Mouse (Mus musculus) neural tube, embryonic 14.5 days (tissue): ENCODE results near the gene Slc22a14. TPM values are rescaled to one million over a fixed set of nuclear protein-coding genes. Genes with fewer than 3 reads are reported as not detected.
"Not testable (repeated sequence)": the region's sequence is repeated elsewhere in the genome, so short reads cannot be mapped to it uniquely, and the experiment has no call there.

Source experiments
- ATAC-seq: fragments of 200-750 bp; cut with Nextera tagmentation; 2 replicates; pipeline ENCODE4 v1.8.0; 2017; ENCODE audit warnings: low read depth, mild to moderate bottlenecking, moderate TSS enrichment, moderate library complexity
- H3K27ac ChIP-seq: fragments of 300-500 bp; sonication (generic); 2 replicates; pipeline ENCODE4 v1.5.1; 2014; ENCODE audit warnings: low read depth, mild to moderate bottlenecking, control low read depth, low read length, moderate library complexity, mixed read lengths
- H3K27me3 ChIP-seq: fragments of 300-500 bp; sonication (generic); 2 replicates; pipeline ENCODE4 v1.6.1; 2014; ENCODE audit warnings: low read length; ENCODE audit not compliant: control insufficient read depth, insufficient read depth
- H3K36me3 ChIP-seq: fragments of 300-500 bp; sonication (generic); 2 replicates; pipeline ENCODE4 v1.6.1; 2014; ENCODE audit warnings: low read length, mixed read lengths; ENCODE audit not compliant: control insufficient read depth, insufficient read depth
- H3K4me1 ChIP-seq: fragments of 300-500 bp; sonication (generic); 2 replicates; pipeline ENCODE4 v1.6.1; 2014; ENCODE audit warnings: low read length; ENCODE audit not compliant: control insufficient read depth, insufficient read depth
- H3K4me2 ChIP-seq: fragments of 300-500 bp; sonication (generic); 2 replicates; pipeline ENCODE4 v1.6.1; 2014; ENCODE audit warnings: mild to moderate bottlenecking, low read depth, low read length, control low read depth
- H3K4me3 ChIP-seq: fragments of 300-500 bp; sonication (generic); 2 replicates; pipeline ENCODE4 v1.5.1; 2014; ENCODE audit warnings: low read depth, low read length, control low read depth, mixed read lengths
- H3K9ac ChIP-seq: fragments of 300-500 bp; sonication (generic); replicated peaks from 2 replicates; pipeline ENCODE4 v1.6.1; 2014; ENCODE audit warnings: low read depth, mild to moderate bottlenecking, control low read depth, low read length, mixed read lengths
- H3K9me3 ChIP-seq: fragments of 300-500 bp; sonication (generic); 2 replicates; pipeline ENCODE4 v1.6.1; 2016; ENCODE audit warnings: low read length; ENCODE audit not compliant: control insufficient read depth
- WGBS: fragments of 180-500 bp; shearing (Covaris S2); extraction: QIAGEN DNeasy Blood & Tissue Kit; methylation state at CpG from one replicate; pipeline ENCODE4 v1.1.7; 2014; 5-methylcytosine and 5-hydroxymethylcytosine counted together
- polyA plus RNA-seq: library from polyadenylated mRNA; unstranded; fragments of >200 nt; fragmentation: Nextera tagmentation; extraction: Ambion mirVana; gene quantifications from 2 replicates; pipeline ENCODE4 v1.2.1, GENCODE M21; 2014

Gene Slc22a14
- polyA plus RNA-seq, 1 experiment from 2014 or later, result not detected

- no peak for ATAC-seq
- no peak overlapping the region for H3K9ac ChIP-seq
- H3K9me3 ChIP-seq, result no peaks in the 10 kb centered on the region
- no peak overlapping the region for H3K4me2 ChIP-seq
- no peaks in the 10 kb centered on the region for H3K4me1 ChIP-seq
- H3K4me3 ChIP-seq, result no peak overlapping the region
- WGBS, result 85% methylated on average over 2 of the region's 2 CpGs
- no peaks in the 10 kb centered on the region; the same call in 1 of the 2 replicates for H3K36me3 ChIP-seq
- no peak overlapping the region for H3K27ac ChIP-seq
- H3K27me3 ChIP-seq, result no peaks in the 10 kb centered on the region
Observed at GRCm38 (mm10) chr9:119219667-119220066, 145.7 kb downstream of the Slc22a14 start.

GRCm38 (mm10) chr9:119215341-119215740 lies 150.0 kb downstream of the Slc22a14 start:
- H3K27ac ChIP-seq, H3K9me3 ChIP-seq, H3K27me3 ChIP-seq, H3K9ac ChIP-seq, H3K36me3 ChIP-seq, H3K4me1 ChIP-seq, ATAC-seq, H3K4me3 ChIP-seq, H3K4me2 ChIP-seq: not testable (repeated sequence)
- 94% methylated on average over 2 of the region's 2 CpGs for WGBS

DNA sequence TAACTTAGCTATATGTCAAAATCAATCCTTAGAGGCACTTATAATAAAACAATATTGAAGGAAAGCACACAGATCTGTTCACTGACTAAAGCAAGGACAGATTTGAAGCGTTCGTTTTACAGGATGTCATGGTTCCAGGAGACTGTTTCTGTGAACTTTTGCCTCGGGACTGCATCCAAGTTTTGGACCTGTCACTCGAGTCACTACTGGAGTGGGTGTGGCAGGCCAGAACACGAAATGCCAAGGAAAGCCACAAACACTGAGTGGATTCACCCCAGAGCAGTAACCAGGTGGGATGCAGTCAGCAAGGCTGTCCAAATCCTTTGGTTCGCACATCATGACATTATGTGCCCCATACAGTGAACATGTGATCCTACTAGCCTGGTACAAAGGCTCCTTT lies 150.8 kb downstream of the Slc22a14 start:
- H3K4me1 ChIP-seq, result no peaks in the 10 kb centered on the region
- no peaks in the 10 kb centered on the region for H3K9me3 ChIP-seq
- no peak overlapping the region for H3K27ac ChIP-seq
- H3K9ac ChIP-seq, result no peak overlapping the region
- no peak for ATAC-seq
- 97% methylated on average over 6 of the region's 6 CpGs for WGBS
- H3K4me2 ChIP-seq, result no peak overlapping the region
- H3K27me3 ChIP-seq, result no peaks in the 10 kb centered on the region
- H3K36me3 ChIP-seq, result no peaks in the 10 kb centered on the region
- H3K4me3 ChIP-seq, result no peak overlapping the region

GRCm38 (mm10) chr9:119212996-119213395 lies 152.4 kb downstream of the Slc22a14 start:
- Histone ChIP-seq H3K36me3 (no peaks in the 10 kb centered on the region), H3K4me3 (no peak overlapping the region), H3K4me2 (no peak overlapping the region), H3K9ac (no peak overlapping the region), H3K9me3 (no peaks in the 10 kb centered on the region), H3K27me3 (no peaks in the 10 kb centered on the region), H3K4me1 (no peaks in the 10 kb centered on the region), H3K27ac (no peak overlapping the region)
- ATAC-seq, result no peak
- 82% methylated on average over 8 of the region's 8 CpGs for WGBS

GRCm38 (mm10) chr9:119208998-119209397 lies 156.4 kb downstream of the Slc22a14 start, which contains the start of gene Slc22a13:
Gene Slc22a13 (minus strand): TSS chr9:119209098.
- 93% methylated on average over 4 of the region's 4 CpGs for WGBS

DNA sequence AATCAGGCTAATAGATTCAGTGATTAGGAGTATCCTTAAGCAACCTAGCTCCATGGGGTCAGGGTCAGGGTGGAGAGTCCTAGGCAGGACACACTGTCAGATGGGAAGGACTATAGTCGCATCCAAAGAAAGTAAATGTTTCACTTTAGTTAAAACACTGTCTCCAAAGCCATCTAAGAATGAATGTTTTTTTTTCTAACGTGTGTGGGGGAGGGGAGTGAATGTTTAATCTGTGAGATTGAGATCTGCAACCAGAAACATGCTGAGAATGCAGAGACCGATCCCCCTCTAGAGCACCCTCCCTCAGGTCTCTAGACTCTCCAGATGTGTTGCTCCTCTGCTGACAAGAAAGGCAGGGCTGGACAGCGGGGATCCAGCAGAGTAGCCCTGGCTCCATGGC lies 158.2 kb downstream of the Slc22a14 start:
- H3K4me1 ChIP-seq, result no peaks in the 10 kb centered on the region
- 83% methylated on average over 4 of the region's 4 CpGs for WGBS

More at GRCm38 (mm10) chr9:119208998-119209397, 156.4 kb downstream of the Slc22a14 start, which contains the start of gene Slc22a13:
- H3K27me3 ChIP-seq, result no peaks in the 10 kb centered on the region
- no peak within 1 kb of the TSS for H3K9ac ChIP-seq
- H3K4me3 ChIP-seq, result no peak within 1 kb of the TSS
- ATAC-seq, result no peak
- no peak within 1 kb of the TSS for H3K27ac ChIP-seq
- no peaks in the 10 kb centered on the region for H3K36me3 ChIP-seq
- H3K9me3 ChIP-seq, result no peaks in the 10 kb centered on the region
- H3K4me1 ChIP-seq, result no peaks in the 10 kb centered on the region
- no peak within 1 kb of the TSS for H3K4me2 ChIP-seq

GRCm38 (mm10) chr9:119206666-119207065 lies 158.7 kb downstream of the Slc22a14 start:
- Histone ChIP-seq H3K4me2 (no peak overlapping the region), H3K36me3 (no peaks in the 10 kb centered on the region), H3K9me3 (no peaks in the 10 kb centered on the region), H3K27me3 (no peaks in the 10 kb centered on the region), H3K27ac (no peak overlapping the region), H3K9ac (no peak overlapping the region), H3K4me3 (no peak overlapping the region), H3K4me1 (no peaks in the 10 kb centered on the region)
- no peak for ATAC-seq
- WGBS, result 79% methylated on average over 2 of the region's 2 CpGs

More for the DNA sequence above, 158.2 kb downstream of the Slc22a14 start:
- no peaks in the 10 kb centered on the region for H3K27me3 ChIP-seq
- H3K9ac ChIP-seq, result no peak overlapping the region
- ATAC-seq, result no peak
- no peaks in the 10 kb centered on the region for H3K36me3 ChIP-seq
- H3K4me3 ChIP-seq, result no peak overlapping the region
- H3K4me2 ChIP-seq, result no peak overlapping the region
- H3K27ac ChIP-seq, result no peak overlapping the region
- no peaks in the 10 kb centered on the region for H3K9me3 ChIP-seq

DNA sequence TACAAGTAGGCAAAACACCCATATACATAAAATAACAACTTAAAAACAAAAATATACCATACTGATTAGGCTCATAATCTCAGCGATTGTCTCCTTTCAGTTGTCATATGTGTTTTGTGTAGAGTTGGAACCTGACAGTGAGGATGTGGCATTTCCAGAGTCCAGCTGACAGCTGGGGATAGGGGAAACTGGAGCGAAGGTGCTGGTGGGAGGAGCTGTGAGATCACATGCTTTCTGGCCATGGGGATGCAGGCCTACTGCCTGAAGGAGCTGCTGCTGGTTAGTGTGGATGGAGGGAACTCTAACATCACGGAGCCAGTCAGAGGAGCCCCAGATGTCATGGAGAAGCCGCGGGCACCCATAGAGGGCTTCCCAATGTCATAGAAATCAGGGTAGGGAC lies 159.6 kb downstream of the Slc22a14 start:
- H3K4me2 ChIP-seq, result no peak overlapping the region
- no peaks in the 10 kb centered on the region for H3K36me3 ChIP-seq
- no peaks in the 10 kb centered on the region for H3K27me3 ChIP-seq
- H3K4me3 ChIP-seq, result no peak overlapping the region
- H3K4me1 ChIP-seq, result no peaks in the 10 kb centered on the region
- H3K27ac ChIP-seq, result no peak overlapping the region
- WGBS, result 94% methylated on average over 5 of the region's 5 CpGs
- H3K9me3 ChIP-seq, result no peaks in the 10 kb centered on the region
- no peak for ATAC-seq
- no peak overlapping the region for H3K9ac ChIP-seq

DNA sequence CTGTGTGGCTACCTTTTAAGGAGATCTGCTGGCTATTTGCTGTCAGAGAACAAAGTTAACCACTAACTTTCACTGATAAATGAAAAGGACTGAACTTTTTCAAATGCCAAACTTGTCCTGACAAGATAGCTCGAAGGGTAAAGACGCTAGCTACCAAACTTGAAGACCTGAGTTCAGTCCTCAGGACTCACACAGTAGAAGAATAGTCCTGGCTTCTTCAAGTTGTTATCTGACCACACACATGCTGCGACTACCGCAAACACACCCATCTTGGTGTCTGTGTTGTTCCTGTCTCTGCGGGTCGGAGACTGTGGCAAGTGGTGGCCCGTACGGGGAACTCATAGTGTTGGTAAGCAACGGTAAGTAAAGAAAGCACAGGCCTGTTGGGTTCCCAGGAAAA lies 161.7 kb downstream of the Slc22a14 start:
- no peaks in the 10 kb centered on the region for H3K4me1 ChIP-seq
- no peaks in the 10 kb centered on the region for H3K36me3 ChIP-seq
- no peak overlapping the region for H3K27ac ChIP-seq
- no peaks in the 10 kb centered on the region for H3K9me3 ChIP-seq
- H3K4me3 ChIP-seq, result no peak overlapping the region
- 94% methylated on average over 9 of the region's 9 CpGs for WGBS
- no peak for ATAC-seq
- no peak overlapping the region for H3K4me2 ChIP-seq
- no peak overlapping the region for H3K9ac ChIP-seq
- H3K27me3 ChIP-seq, result no peaks in the 10 kb centered on the region
